Mouse (Mus musculus): Measurements from ENCODE around the gene Nwd2.

GRCm38 (mm10) chr5:63818975-63819374 lies 170.1 kb downstream of the Nwd2 start:
- TF ChIP-seq CTCF (IDR thresholded peaks at IDR 0.05; ENCODE audit: extremely low read depth, insufficient read length, insufficient replicate concordance, low read depth, low read length): no peak
- TF ChIP-seq POLR2A (IDR thresholded peaks at IDR 0.05; ENCODE audit: low read depth, low read length): no peak
